Comparison of ENCODE assay signal across 25 mouse cellular contexts in the genomic region with DNA sequence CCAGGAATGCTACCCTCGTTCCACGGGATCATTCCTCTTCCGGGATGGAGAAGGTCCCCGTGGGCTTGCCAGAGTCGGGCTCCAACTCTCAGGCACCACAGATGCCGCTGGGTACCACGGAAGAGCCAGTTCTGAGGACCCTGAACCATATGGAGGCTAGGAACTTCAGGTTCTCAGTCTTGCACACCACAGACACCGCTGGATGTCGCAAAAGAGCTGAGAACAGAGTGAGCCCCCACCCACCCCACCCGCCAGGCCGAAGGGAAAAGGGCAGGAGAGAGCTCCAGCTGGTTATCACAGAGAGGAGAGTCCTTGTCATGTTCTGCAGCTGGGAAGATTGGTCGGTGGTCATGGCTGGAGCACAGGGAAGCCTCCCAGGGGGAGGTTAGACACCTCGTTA. TPM values are rescaled to one million over a fixed set of nuclear protein-coding genes. Genes with fewer than 3 reads are reported as not detected.
A peak's percentile ranks its signal among the peaks of the same experiment; 100 is the strongest.
DNase-seq lines count a peak whose midpoint lies in the region; TF ChIP-seq lines count a peak whose summit lies in the region.
"Had no signal": no experiment of that assay in that cellular context is flagged by ENCODE, and none has a peak within 500 bp of the region (broad histone marks: within the 10 kb centered on the region; RNA-seq: fewer than 3 reads in every experiment).

No protein-coding gene starts in this region.

- no peak for TF ChIP-seq EP300 in heart, adult 2 months (IDR thresholded peaks at IDR 0.05; ENCODE audit: insufficient read depth, low read depth, low read length)

- no peak overlapping the region for H3K27ac ChIP-seq in heart, adult 2 months
- H3K27ac ChIP-seq: embryonic facial prominence, embryonic 10.5 days; heart, embryonic 13.5 days; hindbrain, embryonic 14.5 days; limb, embryonic 13.5 days; liver, embryonic 15.5 days; neural tube, embryonic 15.5 days had no signal

- H3K36me3 ChIP-seq in heart, adult 2 months (ENCODE audit: control insufficient read depth, insufficient read depth, low read length) = no peaks in the 10 kb centered on the region
- H3K36me3 ChIP-seq: embryonic facial prominence, embryonic 10.5 days; heart, embryonic 13.5 days; limb, embryonic 13.5 days; liver, embryonic 15.5 days; neural tube, embryonic 15.5 days had no signal

- H3K9ac ChIP-seq in heart, adult 2 months (ENCODE audit: low read depth, low read length) = no peak overlapping the region
- H3K9ac ChIP-seq: heart, embryonic 13.5 days; hindbrain, embryonic 14.5 days; limb, embryonic 13.5 days; liver, embryonic 15.5 days; neural tube, embryonic 15.5 days had no signal

- intact Hi-C loops in heart, adult 2 months (cut with DNase I) = loop anchor here (1.0 kb wide), 1 partner anchor 41 kb away; no protein-coding TSS in a partner anchor
- intact Hi-C loops in heart, postnatal 25 days (cut with DNase I) = loop anchor here (2.0 kb wide), 1 partner anchor 41 kb away; no protein-coding TSS in a partner anchor

- H3K79me2 ChIP-seq in heart, adult 2 months (replicated peaks; ENCODE audit: control insufficient read depth, insufficient read depth, low read length) = no peaks in the 10 kb centered on the region

- no peak for TF ChIP-seq POLR2A in heart, adult 2 months (IDR thresholded peaks at IDR 0.05; ENCODE audit: insufficient read depth, low read depth, low read length)

- no peaks in the 10 kb centered on the region for H3K4me1 ChIP-seq in heart, adult 2 months (ENCODE audit: control insufficient read depth, insufficient read depth, low read length)
- H3K4me1 ChIP-seq: heart, embryonic 13.5 days; limb, embryonic 13.5 days; liver, embryonic 15.5 days; neural tube, embryonic 15.5 days had no signal

- H3K27me3 ChIP-seq in heart, adult 2 months (ENCODE audit: control insufficient read depth, insufficient read depth, low read length) = no peaks in the 10 kb centered on the region
- H3K27me3 ChIP-seq: limb, embryonic 13.5 days; liver, embryonic 15.5 days; neural tube, embryonic 15.5 days had no signal

- WGBS in heart, adult 2 months = 22% methylated on average over 13 of the region's 13 CpGs

- H3K4me3 ChIP-seq in heart, adult 2 months = no peak overlapping the region
- H3K4me3 ChIP-seq: embryonic facial prominence, embryonic 10.5 days; heart, embryonic 13.5 days; limb, embryonic 13.5 days; liver, embryonic 15.5 days; myocyte; neural tube, embryonic 15.5 days had no signal

- peak in 1 of 2 experiments; percentile 40 for DNase-seq in heart, adult 2 months
- DNase-seq in heart, postnatal 25 days (ENCODE audit: low spot score) = no peak
- DNase-seq in kidney, postnatal 4 days = peak; percentile 28 to 30
- no peak for DNase-seq in kidney, adult 18-20 months
- peak; percentile 30 for DNase-seq in ZHBTc4 (ENCODE audit: low read depth, low spot score)
- peak; percentile 50 for DNase-seq in lung, postnatal 10 days
- DNase-seq in gastrocnemius, postnatal 10 days = no peak
- no peak for DNase-seq in ovary, adult 18-20 months (ENCODE audit: low spot score)
- DNase-seq: adrenal gland, adult 2 months; cerebellum, adult 11 months; cerebellum, postnatal 25 days; midbrain, embryonic 14.5 days; thymus, postnatal 4 days had no signal

- TF ChIP-seq CTCF in heart, adult 2 months (IDR thresholded peaks at IDR 0.05) = peak; percentile 68

RNA-seq across cellular contexts. Expression of gene Mill2, which starts 7.5 kb away (rescaled TPM):
- 1 to 10 TPM; 7.2 to 8.0 TPM for total RNA-seq in heart, adult 2 months (2021)
- 5.2 and 9.1 TPM in 2 replicates for polyA plus RNA-seq in heart, adult 2 months (2012; rRNA removed)
- total RNA-seq in heart, postnatal 25 days (2021) = 1 to 10 TPM; 6.5 to 6.7 TPM
- total RNA-seq in gastrocnemius, postnatal 10 days (2021) = 1 to 10 TPM; 3.1 to 3.6 TPM
- total RNA-seq: megakaryocyte, adult 5-6 weeks had no signal
- polyA plus RNA-seq: embryonic facial prominence, embryonic 10.5 days had no signal

RNA-seq across cellular contexts. Expression of gene Psg17, which starts 10.9 kb away (rescaled TPM):
- not detected for total RNA-seq in heart, adult 2 months (2021)
- polyA plus RNA-seq in heart, adult 2 months (2012; rRNA removed) = 0.04 and 0.06 TPM in 2 replicates
- not detected for total RNA-seq in heart, postnatal 25 days (2021)
- not detected for total RNA-seq in gastrocnemius, postnatal 10 days (2021)
- total RNA-seq: adrenal gland, adult 2 months; ES-E14; megakaryocyte, adult 5-6 weeks had no signal
- polyA plus RNA-seq: adrenal gland, adult 2 months; C2C12; embryonic facial prominence, embryonic 10.5 days; forebrain, embryonic 16.5 days; heart, embryonic 13.5 days; liver, embryonic 15.5 days; midbrain, embryonic 14.5 days; neural tube, embryonic 15.5 days had no signal

RNA-seq across cellular contexts. Expression of gene Psg19, which starts 34.0 kb away (rescaled TPM):
- not detected for total RNA-seq in heart, adult 2 months (2021)
- not detected in 2 replicates for polyA plus RNA-seq in heart, adult 2 months (2012; rRNA removed)
- total RNA-seq in heart, postnatal 25 days (2021) = not detected
- not detected for total RNA-seq in gastrocnemius, postnatal 10 days (2021)
- total RNA-seq: adrenal gland, adult 2 months; ES-E14; megakaryocyte, adult 5-6 weeks had no signal
- polyA plus RNA-seq: adrenal gland, adult 2 months; C2C12; embryonic facial prominence, embryonic 10.5 days; forebrain, embryonic 16.5 days; heart, embryonic 13.5 days; hindbrain, embryonic 14.5 days; intestine, embryonic 16.5 days; limb, embryonic 13.5 days; liver, embryonic 15.5 days; midbrain, embryonic 14.5 days; myocyte; neural tube, embryonic 15.5 days had no signal

RNA-seq across cellular contexts. Expression of gene Pglyrp1, which starts 38.8 kb away (rescaled TPM):
- 1 to 10 TPM; 1.3 to 2.2 TPM for total RNA-seq in heart, adult 2 months (2021)
- polyA plus RNA-seq in heart, adult 2 months (2012; rRNA removed) = 2.3 and 12.7 TPM in 2 replicates
- total RNA-seq in heart, postnatal 25 days (2021) = 1 to 10 TPM; 1.2 to 1.7 TPM
- total RNA-seq in gastrocnemius, postnatal 10 days (2021) = 1 to 10 TPM in 1 of 2 experiments, under 1 TPM in 1; 0.73 to 3.7 TPM
- polyA plus RNA-seq: myocyte had no signal

Comparison
In these comparisons a context has a peak if more than half of its experiments do, and no peak if none do; other contexts are left out.
1. DNase-seq: peak in kidney, postnatal 4 days (2 of 2), ZHBTc4 (single experiment) and lung, postnatal 10 days (single experiment); none in heart, postnatal 25 days (single experiment), kidney, adult 18-20 months (single experiment), gastrocnemius, postnatal 10 days (single experiment) and ovary, adult 18-20 months (single experiment).